Comparison of ENCODE assay signal across 11 mouse cellular contexts in genomic region chr1:88473899-88474298, GRCm38 (mm10). TPM values are rescaled to one million over a fixed set of nuclear protein-coding genes. Genes with fewer than 3 reads are reported as not detected.
A peak's percentile ranks its signal among the peaks of the same experiment; 100 is the strongest.
DNase-seq lines count a peak whose midpoint lies in the region; ATAC-seq lines count a peak whose summit lies in the region.
"Had no signal": no experiment of that assay in that cellular context is flagged by ENCODE, and none has a peak within 500 bp of the region (broad histone marks: within the 10 kb centered on the region; RNA-seq: fewer than 3 reads in every experiment).

No protein-coding gene starts in this region.

- H3K36me3 ChIP-seq in heart, embryonic 10.5 days: no peaks in the 10 kb centered on the region
- H3K36me3 ChIP-seq in stomach, embryonic 15.5 days: no peaks in the 10 kb centered on the region

- 71% methylated on average over 2 of the region's 2 CpGs for WGBS in heart, embryonic 10.5 days
- WGBS in stomach, embryonic 15.5 days: 80% methylated on average over 2 of the region's 2 CpGs

- peak; percentile 47; the same call in 1 of the 2 replicates for ATAC-seq in erythroblast, adult 5-6 weeks (replicated peaks; ENCODE audit: low FRiP score, poor library complexity, severe bottlenecking)
- ATAC-seq in stomach, embryonic 15.5 days (ENCODE audit: insufficient read depth, low FRiP score, low read depth): no peak

- no peak for DNase-seq in heart, embryonic 10.5 days (ENCODE audit: low spot score)
- no peak for DNase-seq in heart, adult 18-20 months
- peak; percentile 22 for DNase-seq in lung, postnatal 10 days
- no peak for DNase-seq in lung, postnatal 14 days
- DNase-seq in layer of hippocampus, adult 11-12 months (ENCODE audit: low spot score): no peak
- DNase-seq in right cerebral cortex, postnatal 25 days: no peak

- 0 out of 2 replicates have a peak overlapping the region, but pooled peaks have one; percentile 71 for H3K27ac ChIP-seq in heart, embryonic 10.5 days
- H3K27ac ChIP-seq in stomach, embryonic 15.5 days: peak overlapping the region; percentile 72

- no peak overlapping the region for H3K4me3 ChIP-seq in heart, embryonic 10.5 days
- no peak overlapping the region for H3K4me3 ChIP-seq in stomach, embryonic 15.5 days (replicated peaks)

- peaks cover 25% of the 10 kb centered on the region for H3K4me1 ChIP-seq in heart, embryonic 10.5 days
- peaks cover 24% of the 10 kb centered on the region for H3K4me1 ChIP-seq in stomach, embryonic 15.5 days

- H3K9ac ChIP-seq in stomach, embryonic 15.5 days: no peak overlapping the region

- 0 out of 2 replicates have a peak, but pooled peaks cover 5% of the 10 kb centered on the region for H3K27me3 ChIP-seq in heart, embryonic 10.5 days (ENCODE audit: insufficient read depth, poor library complexity, severe bottlenecking)
- no peaks in the 10 kb centered on the region for H3K27me3 ChIP-seq in stomach, embryonic 15.5 days (replicated peaks)

- H3K9me3 ChIP-seq in heart, embryonic 10.5 days: no peaks in the 10 kb centered on the region
- H3K9me3 ChIP-seq in stomach, embryonic 15.5 days: no peaks in the 10 kb centered on the region

- no peak overlapping the region for H3K4me2 ChIP-seq in stomach, embryonic 15.5 days

RNA-seq across cellular contexts. Expression of gene Glrp1, which starts 36.0 kb away (rescaled TPM):
- polyA plus RNA-seq in heart, embryonic 10.5 days (2016; fragmentation: Nextera tagmentation; extraction: Ambion mirVana): 0.10 TPM in 1 of 2 replicates, not detected in the other
- under 1 TPM in 1 of 2 experiments, not detected in 1; 0.17 TPM for total RNA-seq in heart, adult 18-20 months (2021)
- total RNA-seq in erythroblast, adult 5-6 weeks (2015; ENCODE audit: low replicate concordance): 0.42 TPM in 1 of 2 replicates, not detected in the other
- total RNA-seq in erythroblast, adult 5-6 weeks (2017; ENCODE audit: low replicate concordance): not detected in 2 replicates
- polyA plus RNA-seq in stomach, embryonic 15.5 days (2015; fragmentation: Nextera tagmentation; extraction: Ambion mirVana): not detected in 2 replicates
- total RNA-seq: gastrocnemius, postnatal 4 days; neutrophil, adult 5-6 weeks had no signal
- polyA plus RNA-seq: embryonic facial prominence, embryonic 14.5 days had no signal
